Mouse (Mus musculus) mature B cell (primary cell): ENCODE data around the gene Trak1.

ENCODE experiments used
- in situ Hi-C: fragments of 300-500 bp; cut with MboI; formaldehyde crosslinking; loops from 2 replicates; pipeline ENCODE4 v1.14.3; 2019

The Trak1 gene

GRCm38 (mm10) chr9:121293187-121293586 lies 4.1 kb upstream of the Trak1 start:
- in situ Hi-C loops = no loop called here

- in situ Hi-C loops = no loop called here
Measured at GRCm38 (mm10) chr9:121295221-121295620, 2.1 kb upstream of the Trak1 start.

GRCm38 (mm10) chr9:121298065-121298398 lies 730 bp downstream of the Trak1 start:
- in situ Hi-C loops = no loop called here

DNA sequence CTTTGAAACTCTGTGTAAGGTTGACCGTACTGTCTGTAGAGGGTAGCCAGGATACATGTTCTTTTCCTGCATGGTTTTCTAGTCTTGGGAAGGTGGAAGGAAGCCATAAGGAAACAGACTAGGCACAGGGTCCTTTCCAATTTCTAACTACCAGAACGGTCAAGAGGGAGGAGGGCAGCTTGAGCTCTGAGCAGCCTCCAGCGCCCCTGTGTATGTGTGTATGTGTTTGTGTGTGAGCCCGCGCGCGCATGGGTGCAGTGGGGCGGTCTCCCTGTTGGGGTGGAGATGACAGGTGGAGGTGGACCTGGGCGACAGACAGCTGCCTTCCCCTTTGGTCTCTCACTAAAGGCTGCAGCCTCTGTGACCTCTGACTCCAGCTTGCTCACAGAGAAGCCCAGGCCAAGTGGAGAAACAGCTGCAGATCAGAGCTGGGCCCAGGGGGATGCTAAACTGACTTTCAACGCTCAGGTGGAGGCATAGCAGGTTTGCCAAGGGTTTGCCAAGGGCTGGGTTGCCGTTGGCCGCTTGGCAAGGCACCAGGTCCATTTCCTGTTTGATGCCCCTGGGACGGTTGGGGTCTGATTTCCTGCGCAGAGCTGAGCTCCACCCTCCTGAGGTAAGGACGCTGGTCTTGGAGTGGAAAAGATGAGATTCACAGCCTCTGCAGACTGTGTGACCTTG lies 1.2 kb downstream of the Trak1 start:
- in situ Hi-C loops = no loop called here

- in situ Hi-C loops = no loop called here
Measured at GRCm38 (mm10) chr9:121299223-121299755, 2.0 kb downstream of the Trak1 start.

- in situ Hi-C loops = no loop called here
Measured at GRCm38 (mm10) chr9:121299976-121300570, 2.8 kb downstream of the Trak1 start.

DNA sequence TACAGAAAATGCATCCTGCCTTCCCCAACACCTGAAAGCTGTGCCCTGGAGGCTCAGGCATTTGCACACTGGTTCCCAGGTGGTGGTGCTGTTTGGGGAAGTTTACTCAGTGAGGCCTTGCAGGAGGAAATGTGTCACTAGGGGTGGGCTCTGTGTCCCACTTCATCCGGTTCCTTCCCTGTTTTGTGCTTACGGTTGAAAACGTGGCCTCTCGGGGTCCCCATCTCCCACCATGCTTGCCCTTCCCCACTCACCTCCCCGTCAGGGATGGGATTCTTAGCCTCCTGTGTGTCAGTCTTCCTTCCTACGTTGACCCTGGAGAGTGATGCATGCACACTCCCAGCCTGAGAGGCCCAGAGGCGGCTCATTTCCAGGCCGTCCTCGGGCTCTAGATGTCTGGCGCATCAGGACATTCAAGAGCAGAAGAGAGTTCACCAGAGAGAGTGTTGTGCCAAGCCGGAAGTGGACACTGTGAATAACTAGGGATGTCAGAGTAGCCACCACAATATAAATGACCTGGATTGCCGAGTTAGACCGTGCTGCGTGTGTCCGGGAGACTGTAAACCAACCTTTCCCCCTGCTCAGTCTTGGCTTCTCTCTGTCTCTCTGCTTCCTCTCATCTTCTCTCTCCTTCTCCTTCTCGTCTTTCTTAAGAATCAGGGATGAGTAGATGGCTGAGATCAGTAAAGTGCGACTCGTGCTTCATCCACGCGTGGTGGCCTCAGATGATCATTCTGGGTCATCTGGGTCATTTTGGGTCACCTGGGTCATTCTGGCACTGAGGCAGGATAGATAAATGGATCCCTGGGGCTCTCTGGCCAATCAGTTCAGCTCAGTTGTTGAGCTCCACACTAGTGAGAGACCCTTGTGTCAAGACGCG lies 4.0 kb downstream of the Trak1 start:
- in situ Hi-C loops = no loop called here

DNA sequence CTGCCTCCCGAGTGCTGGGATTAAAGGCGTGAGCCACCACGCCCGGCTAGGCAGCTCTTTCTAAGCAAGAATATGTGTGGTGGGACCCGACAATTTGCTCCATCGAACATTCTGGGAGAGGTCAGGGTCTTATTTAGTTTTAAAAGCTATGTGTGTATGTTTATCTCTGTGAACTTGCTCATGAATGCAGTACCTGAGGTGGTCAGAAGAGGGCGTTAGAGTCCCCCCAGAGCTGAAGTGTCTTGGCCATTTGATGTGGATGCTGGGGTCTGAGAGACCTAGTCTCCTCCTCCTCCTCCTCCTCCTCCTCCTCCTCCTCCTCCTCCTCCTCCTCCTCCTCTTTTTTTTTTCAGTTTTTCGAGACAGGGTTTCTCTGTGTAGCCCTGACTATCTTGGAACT lies 5.2 kb downstream of the Trak1 start:
- in situ Hi-C loops = no loop called here

- in situ Hi-C loops = no loop called here
Measured at GRCm38 (mm10) chr9:121303086-121303485, 5.8 kb downstream of the Trak1 start.

DNA sequence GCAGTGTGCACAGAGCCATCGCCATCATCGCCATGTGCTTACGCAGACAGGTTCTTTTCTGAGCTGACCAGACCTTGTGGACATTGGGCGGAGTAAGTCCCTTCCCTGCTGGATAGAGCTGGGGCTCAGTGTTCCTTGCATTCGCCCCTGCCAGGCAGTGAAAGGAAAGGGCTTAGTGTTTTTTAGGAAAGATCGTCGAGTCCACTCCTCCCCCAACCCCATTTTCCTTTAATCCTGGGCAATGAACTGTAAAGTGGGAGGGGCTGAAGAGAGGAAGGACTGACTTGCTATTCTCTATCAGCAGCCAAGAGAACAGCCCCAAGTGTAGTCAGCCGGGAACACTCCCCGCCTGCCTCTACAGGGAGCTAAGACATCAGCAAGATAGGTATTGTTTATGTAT lies 6.4 kb downstream of the Trak1 start:
- in situ Hi-C loops = no loop called here

DNA sequence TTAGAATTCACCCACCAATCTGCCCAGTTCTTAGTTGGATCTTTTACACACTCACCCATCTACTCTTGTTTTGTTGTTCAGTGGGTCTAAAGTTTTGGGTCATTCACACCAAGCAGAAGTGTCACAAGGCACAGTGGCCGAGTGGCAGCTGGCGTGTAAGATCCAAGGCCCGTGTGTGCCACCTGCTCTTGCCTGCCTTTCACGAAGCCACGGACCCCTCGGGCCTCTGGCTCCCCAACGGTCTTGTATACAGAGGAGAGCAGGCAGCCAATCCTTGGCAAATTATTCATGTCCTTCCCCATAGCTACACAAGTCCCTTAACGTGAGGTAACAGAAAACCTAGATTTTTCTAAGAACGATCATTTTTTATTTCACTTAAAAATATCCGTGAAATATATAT lies 7.2 kb downstream of the Trak1 start:
- in situ Hi-C loops = no loop called here

GRCm38 (mm10) chr9:121305456-121305855 lies 8.2 kb downstream of the Trak1 start:
- in situ Hi-C loops = no loop called here

DNA sequence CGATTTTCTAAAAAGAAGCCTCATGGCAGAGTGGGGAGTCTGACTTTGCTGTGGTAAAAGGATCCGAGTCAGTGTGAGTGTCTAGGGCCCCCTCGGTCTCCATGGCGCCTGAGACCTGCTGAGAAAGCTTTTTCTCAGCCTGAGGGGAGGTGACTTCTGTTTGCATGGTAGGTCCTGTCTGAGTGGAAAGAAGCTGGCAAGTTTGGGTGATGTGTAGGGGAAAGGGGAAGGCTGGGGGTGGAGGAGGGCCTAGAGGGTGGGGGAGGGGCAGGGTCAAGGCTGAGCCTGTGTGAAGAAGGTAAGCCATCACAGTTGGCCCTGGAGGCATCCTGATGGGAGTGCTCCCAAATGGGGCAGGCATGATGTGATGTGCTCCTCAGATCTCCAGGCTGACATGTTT lies 12.0 kb downstream of the Trak1 start:
- in situ Hi-C loops = no loop called here

DNA sequence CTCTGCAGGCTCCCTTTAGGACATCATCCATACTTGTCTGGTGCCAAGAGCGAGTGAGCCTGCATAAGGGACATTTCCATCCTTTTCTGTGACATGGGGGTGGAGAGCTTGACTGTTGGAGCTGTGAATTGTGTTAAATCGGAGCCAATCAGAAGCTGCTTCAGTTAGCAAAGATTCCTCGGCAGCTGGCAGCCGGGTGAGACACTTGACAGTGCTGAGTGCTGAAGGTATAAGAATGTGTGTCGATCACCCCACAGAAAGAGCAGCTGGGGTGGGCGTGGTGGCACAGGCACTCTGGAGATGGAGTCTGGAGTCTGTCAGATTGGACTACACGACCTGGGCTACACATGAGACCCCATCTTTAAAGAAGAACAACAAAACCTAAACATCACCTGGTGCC lies 13.2 kb downstream of the Trak1 start:
- in situ Hi-C loops = no loop called here

DNA sequence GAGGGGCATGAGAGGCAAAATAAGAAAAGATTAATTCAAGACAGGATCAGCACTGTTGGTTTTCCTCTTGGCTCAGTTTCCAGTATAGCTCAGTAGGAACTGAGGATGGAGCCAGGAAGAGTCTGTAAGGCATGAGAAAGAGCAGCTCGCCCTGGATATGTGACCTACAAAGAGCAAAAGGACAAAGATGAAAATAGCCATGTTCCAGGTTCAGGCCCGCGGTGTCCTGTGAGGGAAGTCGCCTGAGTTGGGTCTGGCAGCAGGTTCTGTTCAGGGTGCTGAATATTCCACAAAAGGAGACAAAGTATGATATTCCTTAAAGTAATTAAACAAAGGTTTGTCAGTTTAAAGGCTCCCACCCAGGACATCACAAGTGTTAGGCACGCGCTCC lies 14.5 kb downstream of the Trak1 start:
- in situ Hi-C loops = no loop called here

DNA sequence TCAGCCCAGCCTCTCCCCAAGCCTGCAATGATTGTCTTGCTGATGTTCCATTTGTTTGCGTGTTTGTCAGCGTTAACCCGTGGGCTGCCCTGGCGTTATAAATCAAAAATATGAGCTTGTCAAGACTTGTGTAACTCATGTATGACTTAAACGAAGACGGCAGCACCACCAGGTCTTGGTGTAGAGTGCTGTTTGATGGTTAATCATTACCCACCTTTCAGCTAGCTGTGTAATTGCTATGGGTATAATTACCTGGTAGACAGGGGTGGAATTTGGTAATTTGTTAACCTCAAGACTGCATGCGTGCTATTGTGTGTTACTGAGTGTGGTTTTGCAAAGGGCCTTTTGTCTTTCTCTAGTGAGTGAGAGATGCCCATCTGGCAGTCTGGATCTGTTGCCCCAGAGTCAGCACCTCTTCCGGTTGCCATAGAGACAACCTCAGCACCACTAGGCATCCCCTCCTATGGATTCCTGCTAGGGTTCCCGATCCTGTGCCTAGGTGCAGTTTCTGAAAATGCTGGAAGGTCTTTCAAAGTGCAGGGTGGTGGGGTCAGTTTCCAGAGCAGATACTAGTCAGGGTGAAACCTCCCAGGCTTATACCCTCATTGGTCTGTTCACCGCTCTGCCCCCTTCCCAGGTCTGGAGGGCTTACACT lies 15.1 kb downstream of the Trak1 start:
- in situ Hi-C loops = no loop called here

- in situ Hi-C loops = no loop called here
Measured at GRCm38 (mm10) chr9:121313656-121314374, 16.5 kb downstream of the Trak1 start.

DNA sequence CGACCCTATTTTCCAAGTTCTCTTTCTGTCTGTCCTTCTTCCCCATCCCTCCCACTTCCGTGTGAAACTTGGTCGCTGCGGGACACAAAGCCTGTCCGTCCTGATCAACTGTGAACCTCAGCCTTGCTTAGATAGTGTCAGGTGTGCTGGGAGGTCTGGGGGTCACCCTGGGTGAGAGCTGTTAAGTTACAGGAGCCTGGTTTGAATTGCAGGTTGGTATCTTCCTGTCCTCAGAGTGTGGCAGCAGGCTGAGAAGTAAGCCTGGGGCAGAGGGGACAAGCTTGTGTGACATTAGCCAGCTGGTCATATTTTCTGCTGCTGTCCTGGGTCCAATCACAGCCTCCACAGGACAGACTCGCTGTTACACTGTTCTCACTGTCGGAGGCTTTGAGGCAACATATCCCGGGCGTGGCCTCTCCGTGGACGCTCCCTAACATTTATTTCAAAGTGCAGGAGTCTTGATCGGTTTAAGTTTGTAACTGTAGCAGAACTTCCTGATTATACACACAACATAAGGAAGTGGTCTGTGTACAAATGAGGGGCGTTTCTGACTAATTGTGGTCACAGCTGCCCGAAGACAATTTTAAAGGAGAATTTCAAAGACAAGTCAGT lies 17.3 kb downstream of the Trak1 start:
- in situ Hi-C loops = no loop called here

- in situ Hi-C loops = no loop called here
Measured at GRCm38 (mm10) chr9:121315901-121316595, 18.7 kb downstream of the Trak1 start.

- in situ Hi-C loops = no loop called here
Measured at GRCm38 (mm10) chr9:121316621-121317405, 19.5 kb downstream of the Trak1 start.
